Mouse (Mus musculus) cerebellum, adult 9-11 months (tissue): Measurements from ENCODE around the gene Pnlip.

ENCODE experiments used
- DNase-seq: peaks from one replicate; pipeline ENCODE4 v3.0.0; 2022

Gene Pnlip

GRCm38 (mm10) chr19:58727756-58728155, 75.5 kb downstream of the Pnlip start:
- no peak for DNase-seq

GRCm38 (mm10) chr19:58728445-58729031, 76.2 kb downstream of the Pnlip start, which contains the start of gene Pnliprp1:
Pnliprp1 (plus strand) TSS chr19:58728887.
- no peak for DNase-seq
